Mouse (Mus musculus) limb, embryonic 11.5 days (tissue): ENCODE results near the gene Bysl. TPM values are rescaled to one million over a fixed set of nuclear protein-coding genes. Genes with fewer than 3 reads are reported as not detected.

ENCODE experiments used
- ATAC-seq: fragments of 200-750 bp; cut with Nextera tagmentation; 2 replicates; pipeline ENCODE4 v1.8.0; 2017; ENCODE audit warnings: low read depth; ENCODE audit not compliant: insufficient number of reproducible peaks, low FRiP score, low TSS enrichment
- DNase-seq: peaks from one replicate; pipeline ENCODE4 v3.0.0-alpha.2; 2015; ENCODE audit warnings: low spot score
- H3K27ac ChIP-seq: fragments of 300-500 bp; sonication (generic); replicated peaks from 2 replicates; pipeline ENCODE4 v1.5.1; 2014; ENCODE audit warnings: low read depth, mild to moderate bottlenecking, low read length
- H3K27me3 ChIP-seq: fragments of 300-500 bp; sonication (generic); 2 replicates; pipeline ENCODE4 v1.6.1; 2014; ENCODE audit warnings: mild to moderate bottlenecking, low read length, mixed read lengths; ENCODE audit not compliant: control insufficient read depth, insufficient read depth
- H3K36me3 ChIP-seq: fragments of 300-500 bp; sonication (generic); 2 replicates; pipeline ENCODE4 v1.6.1; 2014; ENCODE audit warnings: mild to moderate bottlenecking, low read length, moderate library complexity, mixed read lengths; ENCODE audit not compliant: control insufficient read depth, insufficient read depth
- H3K4me1 ChIP-seq: fragments of 300-500 bp; sonication (generic); 2 replicates; pipeline ENCODE4 v1.6.1; 2014; ENCODE audit warnings: low read length, mixed read lengths; ENCODE audit not compliant: control insufficient read depth, insufficient read depth
- H3K4me2 ChIP-seq: fragments of 300-500 bp; sonication (generic); 2 replicates; pipeline ENCODE4 v1.6.1; 2014; ENCODE audit warnings: low read depth, mild to moderate bottlenecking, moderate library complexity; ENCODE audit not compliant: severe bottlenecking
- H3K4me3 ChIP-seq: fragments of 300-500 bp; sonication (generic); 2 replicates; pipeline ENCODE4 v1.5.1; 2014; ENCODE audit warnings: low read depth, low read length
- H3K9ac ChIP-seq: fragments of 300-500 bp; sonication (generic); 2 replicates; pipeline ENCODE4 v1.6.1; 2014; ENCODE audit warnings: mild to moderate bottlenecking, low read length
- H3K9me3 ChIP-seq: fragments of 300-500 bp; sonication (generic); 2 replicates; pipeline ENCODE4 v1.6.1; 2016; ENCODE audit warnings: low read length; ENCODE audit not compliant: control insufficient read depth
- WGBS: fragments of 180-500 bp; shearing (Covaris S2); extraction: QIAGEN DNeasy Blood & Tissue Kit; methylation state at CpG from one replicate; pipeline ENCODE4 v1.1.7; 2014; 5-methylcytosine and 5-hydroxymethylcytosine counted together
- polyA plus RNA-seq: library from polyadenylated mRNA; unstranded; fragments of >200 nt; fragmentation: Nextera tagmentation; extraction: Ambion mirVana; gene quantifications from 2 replicates; pipeline ENCODE4 v1.2.1, GENCODE M21; 2014

The Bysl gene
- polyA plus RNA-seq, 1 experiment from 2014 or later = 30.7 TPM

DNA sequence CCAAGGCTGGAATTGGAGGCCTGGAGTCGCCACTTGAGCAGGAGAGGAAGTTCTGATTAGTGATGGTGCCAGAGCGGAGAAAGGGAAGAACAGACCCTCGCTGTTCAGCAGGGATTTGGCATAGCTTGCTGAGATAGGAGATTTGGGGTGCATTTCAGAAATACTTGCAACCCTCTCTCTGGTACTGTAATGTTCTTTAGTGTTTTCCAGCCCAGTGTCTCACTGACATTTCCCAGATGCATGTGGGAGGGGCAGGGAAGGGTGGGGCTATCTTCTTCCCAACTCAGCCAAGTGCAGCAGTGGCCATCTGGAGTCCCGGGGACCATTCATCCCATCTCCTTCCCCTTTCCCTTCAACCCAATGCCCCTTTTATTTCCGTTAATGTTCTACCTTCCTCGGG, 51.6 kb downstream of the Bysl start:
- DNase-seq (no peak), ATAC-seq (no peak)
- no peaks in the 10 kb centered on the region for H3K27me3 ChIP-seq
- no peaks in the 10 kb centered on the region for H3K9me3 ChIP-seq
- no peak overlapping the region for H3K27ac ChIP-seq
- WGBS = 56% methylated on average over 6 of the region's 6 CpGs
- no peak overlapping the region for H3K9ac ChIP-seq
- H3K4me2 ChIP-seq = no peak overlapping the region
- no peaks in the 10 kb centered on the region for H3K4me1 ChIP-seq
- no peaks in the 10 kb centered on the region for H3K36me3 ChIP-seq
- H3K4me3 ChIP-seq = no peak overlapping the region

DNA sequence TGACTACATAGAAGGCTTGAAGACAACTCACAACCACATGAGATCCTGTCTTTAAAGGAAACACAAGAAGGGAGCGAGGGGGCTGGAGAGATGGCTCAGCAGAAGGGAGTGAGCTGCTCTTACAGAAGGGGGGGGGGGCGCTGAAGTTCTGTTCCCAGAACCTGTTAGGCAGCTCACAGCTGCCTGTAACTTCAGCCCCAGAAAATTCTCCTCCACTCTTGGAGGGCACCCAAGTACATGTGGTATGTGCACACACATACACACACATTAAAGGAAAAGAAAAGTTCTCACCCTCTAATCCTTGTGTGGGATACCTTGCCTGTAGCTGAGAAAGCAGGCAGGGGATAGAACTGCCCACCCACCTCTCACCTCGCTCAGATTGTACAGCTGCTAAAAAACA, 54.1 kb downstream of the Bysl start:
- Histone ChIP-seq H3K27me3 (no peaks in the 10 kb centered on the region), H3K36me3 (no peaks in the 10 kb centered on the region), H3K27ac (no peak overlapping the region), H3K4me3 (no peak overlapping the region), H3K4me1 (no peaks in the 10 kb centered on the region), H3K4me2 (no peak overlapping the region), H3K9me3 (no peaks in the 10 kb centered on the region), H3K9ac (no peak overlapping the region)
- DNase-seq = no peak
- ATAC-seq = no peak
- 66% methylated on average over 3 of the region's 3 CpGs for WGBS

GRCm38 (mm10) chr17:47554621-47555020, 56.7 kb downstream of the Bysl start:
- ATAC-seq (no peak), DNase-seq (no peak)
- Histone ChIP-seq H3K4me2 (no peak overlapping the region), H3K9me3 (no peaks in the 10 kb centered on the region), H3K27me3 (no peaks in the 10 kb centered on the region), H3K4me3 (no peak overlapping the region), H3K4me1 (no peaks in the 10 kb centered on the region), H3K9ac (no peak overlapping the region), H3K27ac (no peak overlapping the region), H3K36me3 (no peaks in the 10 kb centered on the region)
- 71% methylated on average over 9 of the region's 10 CpGs for WGBS

DNA sequence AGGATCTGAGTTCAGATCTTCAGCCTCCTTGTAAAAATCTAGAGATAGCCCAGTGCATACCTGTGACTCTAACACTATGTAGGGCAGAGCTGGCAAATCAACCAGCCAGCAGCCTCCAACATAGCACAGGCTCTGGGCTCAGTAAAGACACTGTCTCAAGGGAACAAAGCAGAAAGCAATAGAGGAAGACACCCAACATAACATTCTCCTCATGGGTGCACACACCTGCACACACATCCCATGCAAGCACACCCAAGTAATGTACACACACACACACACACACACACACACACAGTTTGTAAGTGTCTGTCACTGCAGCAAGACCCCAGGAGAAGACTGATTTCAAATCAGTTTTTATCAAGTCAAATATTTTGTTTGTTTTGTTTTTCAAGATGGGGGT, 58.3 kb downstream of the Bysl start:
- no peak for DNase-seq
- no peaks in the 10 kb centered on the region for H3K4me1 ChIP-seq
- no peaks in the 10 kb centered on the region for H3K36me3 ChIP-seq
- H3K4me2 ChIP-seq = no peak overlapping the region
- H3K9me3 ChIP-seq = no peaks in the 10 kb centered on the region
- no peak for ATAC-seq
- H3K27ac ChIP-seq = no peak overlapping the region
- no peaks in the 10 kb centered on the region for H3K27me3 ChIP-seq
- no peak overlapping the region for H3K4me3 ChIP-seq
- no peak overlapping the region for H3K9ac ChIP-seq

GRCm38 (mm10) chr17:47551049-47551448, 60.2 kb downstream of the Bysl start:
- no peak for ATAC-seq
- no peak overlapping the region for H3K9ac ChIP-seq
- H3K27me3 ChIP-seq = no peaks in the 10 kb centered on the region
- H3K4me1 ChIP-seq = no peaks in the 10 kb centered on the region
- H3K4me2 ChIP-seq = no peak overlapping the region
- H3K36me3 ChIP-seq = no peaks in the 10 kb centered on the region
- H3K27ac ChIP-seq = no peak overlapping the region
- H3K4me3 ChIP-seq = no peak overlapping the region
- WGBS = 78% methylated on average over 7 of the region's 7 CpGs
- no peaks in the 10 kb centered on the region for H3K9me3 ChIP-seq
- DNase-seq = no peak

Other genes with a start within 250 kb of the Bysl start
- gene Mrps10, start 242.6 kb downstream of the Bysl start, polyA plus RNA-seq = 79.8 and 79.9 TPM in 2 replicates
- gene Guca1b, start 226.1 kb downstream of the Bysl start, polyA plus RNA-seq = 0.25 and 0.51 TPM in 2 replicates
- gene Guca1a, start 210.9 kb downstream of the Bysl start, polyA plus RNA-seq = 0.23 TPM in 1 of 2 replicates, not detected in the other
- 0.41 and 0.74 TPM in 2 replicates for gene AI661453, start 174.9 kb downstream of the Bysl start, polyA plus RNA-seq
- 0.12 TPM in 1 of 2 replicates, not detected in the other for gene 1700001C19Rik, start 174.1 kb downstream of the Bysl start, polyA plus RNA-seq
- 30.4 and 33.7 TPM in 2 replicates for gene Taf8, start 109.2 kb downstream of the Bysl start, polyA plus RNA-seq
- gene Ccnd3, start 106.4 kb downstream of the Bysl start, polyA plus RNA-seq = 345 and 350 TPM in 2 replicates
- 49.5 and 50.4 TPM in 2 replicates for gene Med20, start 90 bp upstream of the Bysl start, polyA plus RNA-seq
- gene Gm20517, start 97 bp upstream of the Bysl start, polyA plus RNA-seq = 1.3 and 1.5 TPM in 2 replicates
- gene Usp49, start 19.2 kb upstream of the Bysl start, polyA plus RNA-seq = 4.7 and 6.7 TPM in 2 replicates
- gene Tomm6, start 76.9 kb upstream of the Bysl start, polyA plus RNA-seq = 404 and 441 TPM in 2 replicates
- gene Frs3, start 77.5 kb upstream of the Bysl start, polyA plus RNA-seq = 3.9 and 4.2 TPM in 2 replicates
- 0.95 and 1.3 TPM in 2 replicates for gene Gm21981, start 83.0 kb upstream of the Bysl start, polyA plus RNA-seq
- gene Prickle4, start 83.2 kb upstream of the Bysl start, polyA plus RNA-seq = 1.8 and 2.6 TPM in 2 replicates
- gene Pgc, start 115.3 kb upstream of the Bysl start, polyA plus RNA-seq = not detected in 2 replicates
- gene Tfeb, start 125.5 kb upstream of the Bysl start, polyA plus RNA-seq = 3.7 and 5.6 TPM in 2 replicates
- gene Mdfi, start 223.2 kb upstream of the Bysl start, polyA plus RNA-seq = 56.4 and 100.0 TPM in 2 replicates